ENCODE assay signal across 11 mouse cellular contexts in genomic region chr12:111016807-111017206, GRCm38 (mm10).
"Had no signal": no experiment of that assay in that cellular context is flagged by ENCODE, and none has a peak within 500 bp of the region (broad histone marks: within the 10 kb centered on the region; RNA-seq: fewer than 3 reads in every experiment).

No protein-coding gene starts in this region.

- ATAC-seq: midbrain, embryonic 16.5 days had no signal

- H3K9me3 ChIP-seq: midbrain, embryonic 10.5 days had no signal

- H3K27ac ChIP-seq: kidney, postnatal 0 days; layer of hippocampus, adult 2 months; limb, embryonic 13.5 days; liver, embryonic 14.5 days; midbrain, embryonic 10.5 days had no signal

- H3K36me3 ChIP-seq: limb, embryonic 13.5 days; midbrain, embryonic 10.5 days had no signal

- H3K4me2 ChIP-seq: limb, embryonic 13.5 days had no signal

- H3K9ac ChIP-seq: limb, embryonic 13.5 days; liver, embryonic 14.5 days had no signal

- H3K4me3 ChIP-seq: layer of hippocampus, adult 2 months; limb, embryonic 13.5 days; midbrain, embryonic 10.5 days had no signal

- DNase-seq: kidney, adult 9 months; kidney, postnatal 4 days; lung, adult 18-20 months; right cerebral cortex, postnatal 14 days; thymus, postnatal 4 days had no signal

- H3K27me3 ChIP-seq: limb, embryonic 13.5 days had no signal
